Mouse (Mus musculus): ENCODE measurements around the gene Unc5c. TPM values are rescaled to one million over a fixed set of nuclear protein-coding genes. Genes with fewer than 3 reads are reported as not detected.

The Unc5c gene
- polyA plus RNA-seq (2014; fragmentation: Nextera tagmentation; extraction: Ambion mirVana) = 15.9 and 16.8 TPM in 2 replicates

DNA sequence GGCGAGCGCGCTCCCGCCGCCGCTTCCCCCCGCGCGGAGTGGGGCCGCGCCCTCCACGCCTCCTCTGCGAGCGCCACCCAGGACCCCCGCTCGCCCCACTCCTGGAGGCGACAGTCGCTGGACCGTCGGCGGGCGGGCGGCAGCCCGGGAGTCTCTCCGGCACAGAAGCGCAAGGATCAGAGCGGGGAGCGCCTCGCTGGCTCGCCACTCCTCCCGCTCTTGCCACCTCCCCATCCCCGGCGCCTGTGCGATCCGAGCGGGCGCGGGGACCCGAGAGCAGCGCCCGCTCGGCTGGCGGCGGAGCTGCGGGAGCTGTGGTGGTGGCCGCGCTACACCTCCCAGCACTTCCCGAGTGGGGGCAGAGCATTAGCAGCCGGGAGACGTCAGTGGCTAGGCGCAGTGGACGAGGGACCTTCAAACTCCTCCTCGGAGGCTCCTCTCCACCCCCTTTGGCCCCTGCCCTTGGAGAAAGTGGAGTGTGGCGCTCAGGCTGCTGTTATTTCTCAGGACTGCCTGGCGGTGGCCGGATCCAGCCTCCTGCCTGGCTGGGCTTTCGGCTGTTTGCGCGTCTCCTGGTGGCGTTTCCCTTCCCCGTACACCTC, at the start of gene Unc5c:
TSS of gene Unc5c (plus strand) at position 113 of the 602 bp plus-strand sequence.
- H3K4me2 ChIP-seq (replicated peaks; ENCODE audit: low read depth, low read length) = peak within 1 kb of the TSS; percentile 93
- 0 out of 2 replicates have a peak, but pooled peaks cover 4% of the 10 kb centered on the region for H3K27me3 ChIP-seq (ENCODE audit: control insufficient read depth, insufficient read depth, low read length)
- peak within 1 kb of the TSS; percentile 80 for H3K27ac ChIP-seq (ENCODE audit: low read length)
- peaks cover 8% of the 10 kb centered on the region; the same call in 1 of the 2 replicates for H3K4me1 ChIP-seq (ENCODE audit: control insufficient read depth, insufficient read depth, low read length)
- WGBS = under 1% methylated on average over 56 of the region's 61 CpGs
- H3K4me3 ChIP-seq (ENCODE audit: low read depth, low read length) = peak within 1 kb of the TSS; percentile 71
- peak within 1 kb of the TSS; percentile 52 for H3K9ac ChIP-seq (replicated peaks; ENCODE audit: low read depth, low read length)
- H3K36me3 ChIP-seq (ENCODE audit: control insufficient read depth, insufficient read depth, low read length) = no peaks in the 10 kb centered on the region
- no peaks in the 10 kb centered on the region for H3K9me3 ChIP-seq (ENCODE audit: control insufficient read depth, low read depth, low read length)
- peak; percentile 83 for ATAC-seq (ENCODE audit: insufficient number of reproducible peaks, insufficient read depth, low FRiP score, low read depth)

DNA sequence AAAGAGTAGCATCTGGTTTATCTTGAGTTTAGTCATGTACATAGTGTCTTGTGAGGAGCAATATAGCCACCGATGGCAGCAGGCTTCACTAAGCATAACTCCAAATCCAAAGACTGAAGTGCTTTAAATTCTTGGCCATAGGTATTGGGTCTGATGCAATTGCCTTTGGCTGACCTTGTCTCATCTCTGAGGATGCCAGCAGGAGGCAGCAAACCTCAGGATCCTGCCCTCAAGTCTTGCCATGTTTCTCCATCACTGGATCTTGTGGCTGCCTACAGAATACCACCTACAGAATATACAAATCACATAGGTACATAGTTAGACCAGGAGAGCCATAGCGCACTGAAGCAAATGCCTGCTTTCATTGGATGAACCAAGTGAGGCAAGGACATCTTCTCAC, 7.5 kb upstream of the Unc5c start:
- Histone ChIP-seq H3K27ac (ENCODE audit: low read length) (no peak overlapping the region), H3K4me3 (ENCODE audit: low read depth, low read length) (no peak overlapping the region), H3K9ac (replicated peaks; ENCODE audit: low read depth, low read length) (no peak overlapping the region), H3K4me1 (ENCODE audit: control insufficient read depth, insufficient read depth, low read length) (no peaks in the 10 kb centered on the region), H3K9me3 (ENCODE audit: control insufficient read depth, low read depth, low read length) (no peaks in the 10 kb centered on the region), H3K27me3 (ENCODE audit: control insufficient read depth, insufficient read depth, low read length) (0 out of 2 replicates have a peak, but pooled peaks cover under 1% of the 10 kb centered on the region), H3K4me2 (replicated peaks; ENCODE audit: low read depth, low read length) (no peak overlapping the region), H3K36me3 (ENCODE audit: control insufficient read depth, insufficient read depth, low read length) (no peaks in the 10 kb centered on the region)
- no peak for ATAC-seq (ENCODE audit: insufficient number of reproducible peaks, insufficient read depth, low FRiP score, low read depth)
- 86% methylated on average over 2 of the region's 2 CpGs for WGBS

DNA sequence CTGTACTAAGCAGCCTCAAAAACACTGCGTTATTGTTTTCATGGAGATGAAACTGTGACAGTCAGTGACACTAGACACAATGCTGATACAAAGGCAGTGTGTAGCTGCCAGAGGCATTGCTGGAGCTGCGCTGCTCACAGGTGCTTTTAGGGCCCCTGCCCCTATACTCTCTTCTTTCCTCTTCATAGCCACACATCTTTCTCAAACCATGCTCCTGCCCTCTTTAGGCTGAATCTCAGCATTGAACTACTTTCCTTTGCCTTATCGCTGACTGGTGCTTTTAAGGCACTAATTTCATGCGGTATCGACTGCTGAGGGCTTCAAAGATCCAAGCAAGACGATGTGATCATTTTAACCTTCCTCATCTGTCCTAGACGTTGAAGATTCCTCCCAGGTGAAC, 2.5 kb upstream of the Unc5c start:
- no peak overlapping the region for H3K4me2 ChIP-seq (replicated peaks; ENCODE audit: low read depth, low read length)
- 65% methylated on average over 7 of the region's 7 CpGs for WGBS
- H3K27me3 ChIP-seq (ENCODE audit: control insufficient read depth, insufficient read depth, low read length) = 0 out of 2 replicates have a peak, but pooled peaks cover 4% of the 10 kb centered on the region
- H3K9me3 ChIP-seq (ENCODE audit: control insufficient read depth, low read depth, low read length) = no peaks in the 10 kb centered on the region
- no peak overlapping the region for H3K27ac ChIP-seq (ENCODE audit: low read length)
- no peak overlapping the region for H3K4me3 ChIP-seq (ENCODE audit: low read depth, low read length)
- no peaks in the 10 kb centered on the region for H3K36me3 ChIP-seq (ENCODE audit: control insufficient read depth, insufficient read depth, low read length)
- no peak overlapping the region for H3K9ac ChIP-seq (replicated peaks; ENCODE audit: low read depth, low read length)
- H3K4me1 ChIP-seq (ENCODE audit: control insufficient read depth, insufficient read depth, low read length) = 0 out of 2 replicates have a peak, but pooled peaks cover 3% of the 10 kb centered on the region
- ATAC-seq (ENCODE audit: insufficient number of reproducible peaks, insufficient read depth, low FRiP score, low read depth) = no peak

DNA sequence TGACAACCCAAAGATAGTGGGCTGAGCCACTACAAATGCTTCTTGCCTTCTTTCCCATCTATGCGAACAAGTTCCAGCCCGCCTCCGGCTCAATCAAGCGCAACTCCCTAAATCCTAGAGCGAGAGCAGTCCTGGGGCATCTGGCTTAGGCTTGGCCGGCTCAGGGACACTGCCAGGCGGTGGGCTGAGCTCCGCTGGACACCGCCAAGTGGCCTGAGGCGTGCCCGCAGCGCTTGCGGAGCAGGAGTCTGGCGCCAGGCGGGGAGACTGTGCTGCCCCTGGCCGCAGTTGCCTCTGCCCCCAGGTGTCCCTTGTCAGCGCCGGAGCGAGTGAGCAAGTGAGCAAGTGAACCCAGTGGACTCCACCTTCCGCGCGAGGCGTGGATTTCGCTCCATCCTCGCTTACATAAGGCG, 319 bp upstream of the Unc5c start:
- Histone ChIP-seq H3K27ac (ENCODE audit: low read length) (peak overlapping the region; percentile 80), H3K9ac (replicated peaks; ENCODE audit: low read depth, low read length) (peak overlapping the region; percentile 52), H3K36me3 (ENCODE audit: control insufficient read depth, insufficient read depth, low read length) (no peaks in the 10 kb centered on the region), H3K27me3 (ENCODE audit: control insufficient read depth, insufficient read depth, low read length) (0 out of 2 replicates have a peak, but pooled peaks cover 4% of the 10 kb centered on the region), H3K4me2 (replicated peaks; ENCODE audit: low read depth, low read length) (peak overlapping the region; percentile 93), H3K4me1 (ENCODE audit: control insufficient read depth, insufficient read depth, low read length) (peaks cover 8% of the 10 kb centered on the region; the same call in 1 of the 2 replicates), H3K4me3 (ENCODE audit: low read depth, low read length) (peak overlapping the region; percentile 71), H3K9me3 (ENCODE audit: control insufficient read depth, low read depth, low read length) (no peaks in the 10 kb centered on the region)
- WGBS = under 1% methylated on average over 26 of the region's 26 CpGs
- ATAC-seq (ENCODE audit: insufficient number of reproducible peaks, insufficient read depth, low FRiP score, low read depth) = peak; percentile 42; the same call in 1 of the 2 replicates

DNA sequence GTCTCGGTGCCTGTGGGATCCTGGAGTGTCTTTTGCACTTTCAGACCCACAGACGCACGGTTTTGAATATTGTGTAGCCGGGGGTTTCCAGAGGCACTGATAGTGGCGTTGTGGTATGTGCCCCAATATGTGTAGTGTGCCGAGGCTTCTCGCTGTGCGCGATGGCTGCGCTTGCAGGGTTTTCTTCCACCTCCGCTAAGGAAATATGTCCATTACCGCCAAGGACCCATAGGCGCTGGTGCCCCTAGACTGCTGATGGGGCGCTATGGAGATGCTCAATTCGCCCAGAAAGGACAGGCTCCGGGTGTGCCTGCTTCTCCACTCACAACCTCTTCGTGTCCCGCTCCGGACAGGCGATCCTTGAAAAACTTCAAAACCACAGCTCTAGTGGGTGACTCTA, 1.0 kb downstream of the Unc5c start:
- Histone ChIP-seq H3K36me3 (ENCODE audit: control insufficient read depth, insufficient read depth, low read length) (no peaks in the 10 kb centered on the region), H3K4me2 (replicated peaks; ENCODE audit: low read depth, low read length) (peak overlapping the region; percentile 93), H3K4me3 (ENCODE audit: low read depth, low read length) (peak overlapping the region; percentile 71), H3K27me3 (ENCODE audit: control insufficient read depth, insufficient read depth, low read length) (0 out of 2 replicates have a peak, but pooled peaks cover 4% of the 10 kb centered on the region), H3K9me3 (ENCODE audit: control insufficient read depth, low read depth, low read length) (no peaks in the 10 kb centered on the region), H3K4me1 (ENCODE audit: control insufficient read depth, insufficient read depth, low read length) (peaks cover 8% of the 10 kb centered on the region; the same call in 1 of the 2 replicates), H3K9ac (replicated peaks; ENCODE audit: low read depth, low read length) (peak overlapping the region; percentile 52), H3K27ac (ENCODE audit: low read length) (peak overlapping the region; percentile 80; the same call in 1 of the 2 replicates)
- 2% methylated on average over 20 of the region's 20 CpGs for WGBS
- ATAC-seq (ENCODE audit: insufficient number of reproducible peaks, insufficient read depth, low FRiP score, low read depth) = no peak

DNA sequence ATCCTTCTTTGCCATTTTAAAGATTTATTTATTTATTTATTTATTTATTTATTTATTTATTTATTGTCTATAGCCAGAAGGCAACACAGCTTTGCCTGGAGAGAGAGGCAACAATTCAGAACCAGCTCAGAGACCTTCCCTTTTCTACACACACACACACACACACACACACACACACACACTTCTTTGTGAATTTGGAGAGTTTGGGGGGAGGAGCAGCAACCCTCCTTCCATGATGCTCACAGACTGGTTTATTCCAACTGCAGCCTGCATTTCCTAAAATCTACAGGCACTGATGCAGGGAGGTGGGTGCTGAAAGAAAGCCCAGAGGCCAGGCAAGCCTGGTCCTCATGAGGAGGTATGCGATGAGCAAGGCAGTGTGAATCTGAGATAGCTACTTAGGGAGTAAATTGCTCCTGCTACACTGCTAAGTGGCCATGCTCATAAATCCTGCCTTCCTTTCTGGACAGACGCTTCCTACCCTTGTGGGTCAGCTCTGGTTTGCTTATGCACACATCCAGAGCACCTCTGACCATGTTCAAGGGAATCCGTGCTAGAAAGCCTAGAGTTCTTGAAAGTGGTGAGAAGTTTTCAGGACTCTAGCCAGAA, 1.8 kb downstream of the Unc5c start:
- peaks cover 8% of the 10 kb centered on the region; the same call in 1 of the 2 replicates for H3K4me1 ChIP-seq (ENCODE audit: control insufficient read depth, insufficient read depth, low read length)
- H3K27ac ChIP-seq (ENCODE audit: low read length) = peak overlapping the region; percentile 61; the same call in 1 of the 2 replicates
- peak overlapping the region; percentile 71 for H3K4me3 ChIP-seq (ENCODE audit: low read depth, low read length)
- whole genome bisulfite sequencing = 11% methylated on average over 3 of the region's 3 CpGs
- no peak overlapping the region; the same call in 1 of the 2 replicates for H3K9ac ChIP-seq (replicated peaks; ENCODE audit: low read depth, low read length)
- peak overlapping the region; percentile 93 for H3K4me2 ChIP-seq (replicated peaks; ENCODE audit: low read depth, low read length)
- H3K9me3 ChIP-seq (ENCODE audit: control insufficient read depth, low read depth, low read length) = no peaks in the 10 kb centered on the region
- no peaks in the 10 kb centered on the region for H3K36me3 ChIP-seq (ENCODE audit: control insufficient read depth, insufficient read depth, low read length)
- 0 out of 2 replicates have a peak, but pooled peaks cover 4% of the 10 kb centered on the region for H3K27me3 ChIP-seq (ENCODE audit: control insufficient read depth, insufficient read depth, low read length)
- ATAC-seq (ENCODE audit: insufficient number of reproducible peaks, insufficient read depth, low FRiP score, low read depth) = no peak

DNA sequence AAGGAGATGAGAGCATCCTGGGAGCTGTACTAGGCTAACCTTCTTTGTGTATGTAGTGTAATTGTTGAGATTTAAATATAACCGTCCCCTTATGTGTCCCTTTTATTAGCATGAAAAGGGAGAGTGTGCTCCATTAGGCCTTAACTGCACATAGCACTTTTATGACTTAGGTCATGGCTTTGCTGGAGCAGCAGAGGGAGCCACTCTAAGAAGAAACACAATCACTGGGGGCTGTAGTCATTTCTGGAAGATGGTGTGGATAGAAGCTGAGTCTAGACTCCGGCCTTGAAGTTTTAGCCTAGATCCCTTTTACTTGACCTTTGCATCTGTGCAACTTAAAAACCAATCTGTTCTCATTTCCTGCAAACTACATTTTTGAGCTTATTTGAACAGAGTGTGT, 4.3 kb downstream of the Unc5c start:
- H3K27ac ChIP-seq (ENCODE audit: low read length) = no peak overlapping the region
- H3K4me1 ChIP-seq (ENCODE audit: control insufficient read depth, insufficient read depth, low read length) = peaks cover 8% of the 10 kb centered on the region; the same call in 1 of the 2 replicates
- no peaks in the 10 kb centered on the region for H3K36me3 ChIP-seq (ENCODE audit: control insufficient read depth, insufficient read depth, low read length)
- H3K4me2 ChIP-seq (replicated peaks; ENCODE audit: low read depth, low read length) = 0 out of 2 replicates have a peak overlapping the region, but pooled peaks have one; percentile 12
- H3K9me3 ChIP-seq (ENCODE audit: control insufficient read depth, low read depth, low read length) = no peaks in the 10 kb centered on the region
- H3K4me3 ChIP-seq (ENCODE audit: low read depth, low read length) = no peak overlapping the region
- no peak for ATAC-seq (ENCODE audit: insufficient number of reproducible peaks, insufficient read depth, low FRiP score, low read depth)
- no peaks in the 10 kb centered on the region for H3K27me3 ChIP-seq (ENCODE audit: control insufficient read depth, insufficient read depth, low read length)
- 57% methylated on average over 2 of the region's 2 CpGs for WGBS
- no peak overlapping the region for H3K9ac ChIP-seq (replicated peaks; ENCODE audit: low read depth, low read length)

DNA sequence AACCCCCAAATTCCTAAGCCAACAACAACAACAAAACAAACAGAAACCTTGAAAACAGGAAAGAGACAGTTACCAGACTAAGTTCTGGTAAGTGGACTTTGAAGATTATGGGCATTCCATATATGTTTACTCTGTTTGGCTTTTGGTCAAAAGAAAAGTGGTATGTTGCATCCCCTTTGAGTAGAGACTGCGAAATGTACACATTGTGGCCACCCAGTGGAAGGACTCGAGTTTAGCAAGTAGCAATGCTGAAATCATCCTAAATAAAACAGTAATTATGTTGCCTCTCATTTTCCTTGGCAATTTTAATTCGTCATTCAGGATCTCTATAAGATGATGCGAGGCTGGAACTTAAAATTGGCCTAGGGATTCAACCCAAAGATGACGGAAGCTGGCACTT, 8.2 kb downstream of the Unc5c start:
- no peak for ATAC-seq (ENCODE audit: insufficient number of reproducible peaks, insufficient read depth, low FRiP score, low read depth)
- Histone ChIP-seq H3K27ac (ENCODE audit: low read length) (no peak overlapping the region), H3K36me3 (ENCODE audit: control insufficient read depth, insufficient read depth, low read length) (no peaks in the 10 kb centered on the region), H3K4me2 (replicated peaks; ENCODE audit: low read depth, low read length) (no peak overlapping the region), H3K4me1 (ENCODE audit: control insufficient read depth, insufficient read depth, low read length) (peaks cover 12% of the 10 kb centered on the region), H3K27me3 (ENCODE audit: control insufficient read depth, insufficient read depth, low read length) (no peaks in the 10 kb centered on the region), H3K9ac (replicated peaks; ENCODE audit: low read depth, low read length) (no peak overlapping the region), H3K9me3 (ENCODE audit: control insufficient read depth, low read depth, low read length) (no peaks in the 10 kb centered on the region), H3K4me3 (ENCODE audit: low read depth, low read length) (no peak overlapping the region)
- WGBS = 70% methylated on average over 5 of the region's 5 CpGs

All from stomach, embryonic 14.5 days (tissue).